Comparison of ENCODE assay signal across 1 mouse cellular context in genomic region chr16:93603439-93604212, GRCm38 (mm10).
A peak's percentile ranks its signal among the peaks of the same experiment; 100 is the strongest.
TF ChIP-seq lines count a peak whose summit lies in the region.

Gene Setd4 (minus strand): TSS chr16:93604063.

TF ChIP-seq in CH12.LX, 34 proteins besides CTCF, POLR2A, EP300 and RAD21 (continued from another document):
- TF ChIP-seq JUND (conservative IDR thresholded peaks at IDR 0.05; ENCODE audit: low read depth, low read length): no peak
- peak; percentile 77; the same call in 1 of the 2 replicates for TF ChIP-seq UBTF (IDR thresholded peaks at IDR 0.05; ENCODE audit: low read depth, low read length)
- peak; percentile 38; the same call in 1 of the 2 replicates for TF ChIP-seq MAZ (IDR thresholded peaks at IDR 0.05; ENCODE audit: low read depth, low read length)
- no peak for TF ChIP-seq CHD2 (IDR thresholded peaks at IDR 0.05; ENCODE audit: low read length)
- TF ChIP-seq TCF12 (IDR thresholded peaks at IDR 0.05; ENCODE audit: low read depth, low read length): peak; percentile 89
TF ChIP-seq in CH12.LX: peak in this region for 19.
